Mouse (Mus musculus) hindbrain, embryonic 11.5 days (tissue): ENCODE data around the gene Tppp3. TPM values are rescaled to one million over a fixed set of nuclear protein-coding genes. Genes with fewer than 3 reads are reported as not detected.

Source experiments
- ATAC-seq: fragments of 200-750 bp; cut with Nextera tagmentation; 2 replicates; pipeline ENCODE4 v1.8.0; 2017; ENCODE audit warnings: mild to moderate bottlenecking, moderate TSS enrichment, moderate library complexity; ENCODE audit not compliant: low FRiP score
- DNase-seq: peaks from one replicate; pipeline ENCODE4 v3.0.0-alpha.2; 2015; ENCODE audit warnings: low spot score
- H3K27ac ChIP-seq: fragments of 300-500 bp; sonication (generic); 2 replicates; pipeline ENCODE4 v1.5.1; 2014; ENCODE audit warnings: mild to moderate bottlenecking, low read depth, low read length
- H3K27me3 ChIP-seq: fragments of 300-500 bp; sonication (generic); 2 replicates; pipeline ENCODE4 v1.6.1; 2014; ENCODE audit warnings: mild to moderate bottlenecking, low read length, moderate library complexity, mixed read lengths; ENCODE audit not compliant: control insufficient read depth, insufficient read depth
- H3K36me3 ChIP-seq: fragments of 300-500 bp; sonication (generic); 2 replicates; pipeline ENCODE4 v1.6.1; 2014; ENCODE audit warnings: mild to moderate bottlenecking, low read length, moderate library complexity, mixed read lengths; ENCODE audit not compliant: control insufficient read depth, insufficient read depth
- H3K4me1 ChIP-seq: fragments of 300-500 bp; sonication (generic); replicated peaks from 2 replicates; pipeline ENCODE4 v1.6.1; 2014; ENCODE audit warnings: low read length, mixed read lengths; ENCODE audit not compliant: control insufficient read depth, insufficient read depth
- H3K4me2 ChIP-seq: fragments of 300-500 bp; sonication (generic); replicated peaks from 2 replicates; pipeline ENCODE4 v1.6.1; 2014; ENCODE audit warnings: mild to moderate bottlenecking, low read depth, low read length
- H3K4me3 ChIP-seq: fragments of 300-500 bp; sonication (generic); 2 replicates; pipeline ENCODE4 v1.5.1; 2014; ENCODE audit warnings: low read depth, low read length
- H3K9ac ChIP-seq: fragments of 300-500 bp; sonication (generic); 2 replicates; pipeline ENCODE4 v1.6.1; 2014; ENCODE audit warnings: low read depth, low read length
- H3K9me3 ChIP-seq: fragments of 300-500 bp; sonication (generic); 2 replicates; pipeline ENCODE4 v1.6.1; 2016; ENCODE audit warnings: low read length; ENCODE audit not compliant: control insufficient read depth
- WGBS: fragments of 180-500 bp; shearing (Covaris S2); extraction: QIAGEN DNeasy Blood & Tissue Kit; methylation state at CpG from one replicate; pipeline ENCODE4 v1.1.7; 2014; 5-methylcytosine and 5-hydroxymethylcytosine counted together
- polyA plus RNA-seq: library from polyadenylated mRNA; unstranded; fragments of >200 nt; fragmentation: Nextera tagmentation; extraction: Ambion mirVana; gene quantifications from 2 replicates; pipeline ENCODE4 v1.2.1, GENCODE M21; 2014

The Tppp3 gene
- polyA plus RNA-seq, 1 experiment from 2014 or later = 218 TPM

DNA sequence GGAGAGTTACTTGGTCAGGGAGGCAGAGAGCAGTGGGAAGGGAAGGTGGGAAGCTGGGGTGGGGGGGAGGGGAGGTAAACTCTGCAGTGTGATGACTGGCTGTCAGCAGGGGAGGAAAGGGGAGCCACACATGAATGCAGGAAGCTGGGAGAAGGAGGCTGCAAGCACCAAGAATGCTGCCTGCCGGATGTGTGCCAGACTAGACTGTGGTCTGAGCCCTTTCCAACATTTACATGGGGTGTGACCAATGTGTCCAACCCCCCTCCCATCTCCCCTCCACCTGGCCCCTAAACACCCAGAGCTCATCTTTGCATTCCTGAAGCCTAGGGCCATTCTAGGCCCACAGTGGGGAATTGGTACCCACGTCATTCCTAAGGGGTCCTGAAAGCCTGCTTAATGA is 9.7 kb upstream of the Tppp3 start:
- H3K27me3 ChIP-seq = no peaks in the 10 kb centered on the region

DNA sequence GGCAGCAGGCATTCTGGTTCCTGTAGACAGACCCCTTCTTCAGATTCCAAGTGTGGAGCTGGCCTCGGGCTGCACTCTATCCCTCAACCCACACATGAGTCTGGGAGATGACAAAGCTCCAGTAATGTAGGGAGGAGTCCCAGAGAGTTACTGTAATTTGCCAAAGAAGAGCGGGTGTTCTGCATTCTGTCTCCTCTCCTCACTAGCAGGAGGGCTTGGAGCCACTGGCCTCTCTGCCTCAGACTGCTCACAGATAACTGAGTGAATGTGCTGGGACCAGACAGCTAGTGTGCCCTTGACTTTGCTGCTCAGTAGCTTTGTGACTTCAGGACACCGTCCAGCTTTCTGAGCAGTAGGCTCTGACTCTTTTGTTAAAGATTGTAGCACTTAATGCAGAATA is 6.5 kb upstream of the Tppp3 start:
- no peak overlapping the region for H3K4me3 ChIP-seq
- DNase-seq (no peak), ATAC-seq (no peak)
- H3K9me3 ChIP-seq = no peaks in the 10 kb centered on the region
- H3K27ac ChIP-seq = no peak overlapping the region
- peaks cover 8% of the 10 kb centered on the region for H3K27me3 ChIP-seq
- no peaks in the 10 kb centered on the region for H3K36me3 ChIP-seq
- no peak overlapping the region for H3K4me2 ChIP-seq
- H3K9ac ChIP-seq = no peak overlapping the region
- H3K4me1 ChIP-seq = peaks cover 23% of the 10 kb centered on the region
- WGBS = 81% methylated on average over 3 of the region's 3 CpGs

More for the DNA sequence above, 9.7 kb upstream of the Tppp3 start:
- Histone ChIP-seq H3K36me3 (no peaks in the 10 kb centered on the region), H3K9me3 (no peaks in the 10 kb centered on the region), H3K9ac (no peak overlapping the region), H3K4me3 (no peak overlapping the region), H3K27ac (no peak overlapping the region), H3K4me2 (no peak overlapping the region), H3K4me1 (no peaks in the 10 kb centered on the region)
- DNase-seq (peak; percentile 9), ATAC-seq (no peak)
- WGBS = 34% methylated on average over 2 of the region's 2 CpGs

- ATAC-seq = no peak
- WGBS = 42% methylated on average over 25 of the region's 25 CpGs
Observed at GRCm38 (mm10) chr8:105476628-105477413, 5.5 kb upstream of the Tppp3 start.

DNA sequence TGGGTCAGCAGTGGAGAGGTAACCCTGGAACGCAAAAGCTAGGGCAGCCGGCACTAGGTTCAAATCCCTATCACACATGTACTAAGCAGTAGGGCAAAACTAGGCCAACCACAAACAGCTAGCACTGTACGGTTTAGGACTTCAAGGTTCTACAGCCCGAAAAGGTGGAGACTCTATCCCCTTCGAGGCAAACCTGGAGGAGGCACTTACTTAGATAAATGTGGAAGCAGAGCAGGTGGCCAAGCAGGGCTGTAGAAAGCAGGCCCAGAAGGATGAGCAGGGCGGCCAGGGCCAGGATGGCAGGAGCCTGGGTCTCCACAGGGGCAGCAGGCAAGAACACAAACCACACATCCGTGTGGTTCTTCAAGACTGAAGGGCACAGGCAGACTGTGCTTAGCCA is 4.8 kb upstream of the Tppp3 start:
- H3K4me1 ChIP-seq = peaks cover 29% of the 10 kb centered on the region
- DNase-seq = no peak

More at GRCm38 (mm10) chr8:105476628-105477413, 5.5 kb upstream of the Tppp3 start:
- Histone ChIP-seq H3K9ac (no peak overlapping the region), H3K9me3 (no peaks in the 10 kb centered on the region), H3K4me1 (peaks cover 27% of the 10 kb centered on the region), H3K27me3 (peaks cover 8% of the 10 kb centered on the region), H3K27ac (no peak overlapping the region), H3K4me2 (no peak overlapping the region), H3K36me3 (no peaks in the 10 kb centered on the region), H3K4me3 (no peak overlapping the region)
- DNase-seq = peak; percentile 75

GRCm38 (mm10) chr8:105475742-105476141 is 4.4 kb upstream of the Tppp3 start:
- WGBS = 89% methylated on average over 8 of the region's 8 CpGs
- Histone ChIP-seq H3K4me1 (peaks cover 29% of the 10 kb centered on the region), H3K36me3 (no peaks in the 10 kb centered on the region), H3K9ac (no peak overlapping the region), H3K4me3 (no peak overlapping the region), H3K27me3 (peaks cover 8% of the 10 kb centered on the region), H3K27ac (no peak overlapping the region), H3K9me3 (no peaks in the 10 kb centered on the region), H3K4me2 (no peak overlapping the region)
- DNase-seq = no peak
- no peak for ATAC-seq

More for the DNA sequence above, 4.8 kb upstream of the Tppp3 start:
- Histone ChIP-seq H3K27me3 (peaks cover 8% of the 10 kb centered on the region), H3K4me3 (no peak overlapping the region), H3K36me3 (no peaks in the 10 kb centered on the region), H3K9me3 (no peaks in the 10 kb centered on the region), H3K27ac (no peak overlapping the region), H3K9ac (no peak overlapping the region), H3K4me2 (no peak overlapping the region)
- WGBS = 87% methylated on average over 7 of the region's 7 CpGs
- ATAC-seq = no peak

- Histone ChIP-seq H3K9me3 (no peaks in the 10 kb centered on the region), H3K27ac (0 out of 2 replicates have a peak overlapping the region, but pooled peaks have one; percentile 56), H3K4me2 (no peak overlapping the region), H3K36me3 (no peaks in the 10 kb centered on the region), H3K4me3 (no peak overlapping the region), H3K4me1 (peaks cover 30% of the 10 kb centered on the region), H3K27me3 (peaks cover 8% of the 10 kb centered on the region), H3K9ac (0 out of 2 replicates have a peak overlapping the region, but pooled peaks have one; percentile 35)
- ATAC-seq (no peak), DNase-seq (no peak)
- WGBS = 35% methylated on average over 4 of the region's 4 CpGs
Observed at GRCm38 (mm10) chr8:105475254-105475653, 3.9 kb upstream of the Tppp3 start.

DNA sequence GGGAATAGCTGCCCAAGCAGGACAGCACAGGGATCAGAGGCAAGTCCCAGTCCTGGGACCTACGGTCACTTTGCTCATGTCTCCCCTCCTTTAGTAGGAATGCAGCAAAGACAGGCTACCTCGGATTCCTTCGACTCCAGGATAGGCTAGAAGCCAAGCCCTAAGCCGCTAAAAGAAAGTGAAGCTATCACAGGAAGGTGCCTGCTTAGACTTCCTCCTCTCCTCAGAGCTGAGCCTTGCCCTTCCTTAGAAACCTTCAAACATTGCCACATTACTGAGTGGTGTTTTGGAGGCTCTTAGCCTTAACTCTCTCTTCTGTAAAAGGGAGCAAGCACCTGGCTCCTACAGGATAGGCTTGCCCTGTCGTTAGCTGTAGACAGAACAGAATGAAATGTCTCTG is 3.4 kb upstream of the Tppp3 start:
- Histone ChIP-seq H3K27ac (peak overlapping the region; percentile 56), H3K4me2 (no peak overlapping the region), H3K9ac (peak overlapping the region; percentile 35; the same call in 1 of the 2 replicates), H3K27me3 (peaks cover 8% of the 10 kb centered on the region), H3K4me1 (peaks cover 36% of the 10 kb centered on the region), H3K9me3 (no peaks in the 10 kb centered on the region), H3K4me3 (no peak overlapping the region), H3K36me3 (no peaks in the 10 kb centered on the region)
- 48% methylated on average over 5 of the region's 5 CpGs for WGBS
- DNase-seq = no peak
- ATAC-seq = no peak

GRCm38 (mm10) chr8:105473816-105474606 is 2.7 kb upstream of the Tppp3 start:
- 22% methylated on average over 17 of the region's 17 CpGs for WGBS
- DNase-seq = peak; percentile 72
- no peak overlapping the region; the same call in 1 of the 2 replicates for H3K9ac ChIP-seq
- H3K4me1 ChIP-seq = peaks cover 39% of the 10 kb centered on the region
- H3K9me3 ChIP-seq = no peaks in the 10 kb centered on the region
- no peak overlapping the region for H3K4me3 ChIP-seq
- no peak overlapping the region for H3K4me2 ChIP-seq
- H3K27me3 ChIP-seq = peaks cover 8% of the 10 kb centered on the region
- peak overlapping the region; percentile 56 for H3K27ac ChIP-seq
- no peak for ATAC-seq
- no peaks in the 10 kb centered on the region for H3K36me3 ChIP-seq
